Mouse (Mus musculus) MEL (cell line): ENCODE measurements around the gene Unc5b.

ENCODE experiments used
- CHD1 ChIP-seq: IDR thresholded peaks from 2 replicates; pipeline ENCODE4 v1.6.1; 2012; ENCODE audit warnings: low read depth, mild to moderate bottlenecking, inconsistent platforms, low read length, improper control_type of control experiment
- CTCF ChIP-seq, 3 experiments: IDR thresholded peaks in 2 of 3; conservative IDR thresholded peaks in 1 of 3; 2 replicates each; pipeline ENCODE4 v1.5.1; 2011 to 2012; ENCODE audit warnings: low read length in 3 of 3, low read depth in 2 of 3, mild to moderate bottlenecking in 2 of 3, improper control_type of control experiment in 1 of 3, inconsistent platforms in 1 of 3, mixed read lengths in 1 of 3, moderate library complexity in 1 of 3; ENCODE audit not compliant: control insufficient read depth in 1 of 3, insufficient read depth in 1 of 3, poor library complexity in 1 of 3, severe bottlenecking in 1 of 3
- EP300 ChIP-seq, 2 experiments: IDR thresholded peaks; 2 replicates each; pipeline ENCODE4 v1.6.1; 2011; ENCODE audit warnings: improper control_type of control experiment in 2 of 2, low read length in 2 of 2, low read depth in 1 of 2, mild to moderate bottlenecking in 1 of 2
- KAT2A ChIP-seq: conservative IDR thresholded peaks from 2 replicates; pipeline ENCODE4 v1.6.1; 2012; ENCODE audit warnings: low read depth, low read length, improper control_type of control experiment, inconsistent platforms
- POLR2A ChIP-seq, 2 experiments: IDR thresholded peaks; 2 replicates each; pipeline ENCODE4 v1.6.1; 2011 to 2012; ENCODE audit warnings: low read length in 2 of 2, mild to moderate bottlenecking in 2 of 2, control low read depth in 1 of 2, improper control_type of control experiment in 1 of 2, low read depth in 1 of 2, moderate library complexity in 1 of 2; ENCODE audit not compliant: control insufficient read depth in 1 of 2, insufficient read depth in 1 of 2, poor library complexity in 1 of 2
- TCF12 ChIP-seq: IDR thresholded peaks from 2 replicates; pipeline ENCODE4 v1.6.1; 2014; ENCODE audit warnings: low read depth, mild to moderate bottlenecking, inconsistent platforms, low read length, improper control_type of control experiment, moderate library complexity

- no peak for TF ChIP-seq KAT2A
- TF ChIP-seq POLR2A (IDR thresholded peaks at IDR 0.05; ENCODE audit: control insufficient read depth in 1 of 2, insufficient read depth in 1 of 2, low read depth in 1 of 2, low read length in 2 of 2, poor library complexity in 1 of 2) = no peak
- no peak for TF ChIP-seq TCF12
- no peak for TF ChIP-seq CTCF (IDR thresholded peaks at IDR 0.05 in 2 of 3, conservative IDR thresholded peaks at IDR 0.05 in 1 of 3; ENCODE audit: control insufficient read depth in 1 of 3, insufficient read depth in 1 of 3, low read depth in 2 of 3, low read length in 3 of 3, poor library complexity in 1 of 3, severe bottlenecking in 1 of 3)
- no peak for TF ChIP-seq EP300 (IDR thresholded peaks at IDR 0.05; ENCODE audit: low read depth in 1 of 2, low read length in 2 of 2)
- no peak for TF ChIP-seq CHD1
These were observed 12.7 kb downstream of the Unc5b start for GRCm38 (mm10) chr10:60818708-60819107.
